Mouse (Mus musculus): ENCODE measurements around the gene Pigl.

DNA sequence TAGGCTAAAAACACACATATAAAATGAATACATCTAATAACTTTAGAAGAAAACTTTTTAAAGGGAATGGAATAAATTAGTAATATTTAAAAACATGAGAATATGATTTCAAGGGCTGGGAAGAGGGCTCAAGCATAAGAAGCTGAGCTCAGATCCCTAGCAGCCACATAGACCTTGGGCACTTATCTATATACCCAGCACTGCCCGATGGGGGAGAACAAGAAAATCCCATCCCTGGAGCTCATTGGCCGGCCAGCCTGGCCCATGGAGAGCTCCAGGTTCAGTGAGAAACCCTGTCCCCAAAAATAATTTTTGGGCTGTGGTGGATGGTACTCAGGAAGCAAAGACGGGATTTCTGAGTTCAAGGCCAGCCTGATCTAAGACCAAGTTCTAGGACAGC is 7.6 kb downstream of the Pigl start:
- no peak for TF ChIP-seq POLR2A (IDR thresholded peaks at IDR 0.05; ENCODE audit: borderline replicate concordance, extremely low read depth, low read depth, low read length)
- TF ChIP-seq CTCF (IDR thresholded peaks at IDR 0.05; ENCODE audit: insufficient read depth, low read length): no peak

Measured in lung, adult 2 months (tissue).